Mouse (Mus musculus) heart, postnatal 4 days (tissue): Measurements from ENCODE around the gene Shroom3. TPM values are rescaled to one million over a fixed set of nuclear protein-coding genes. Genes with fewer than 3 reads are reported as not detected.

Experiments used
- DNase-seq: peaks from one replicate; pipeline ENCODE4 v3.0.0; 2021
- total RNA-seq, 2 experiments: library from RNA; stranded (reverse); gene quantifications; 2 replicates each; pipeline ENCODE4 v1.2.3; 2021

Shroom3 gene
- total RNA-seq, 2 experiments from 2014 or later: 58.1 to 71.7 TPM

DNA sequence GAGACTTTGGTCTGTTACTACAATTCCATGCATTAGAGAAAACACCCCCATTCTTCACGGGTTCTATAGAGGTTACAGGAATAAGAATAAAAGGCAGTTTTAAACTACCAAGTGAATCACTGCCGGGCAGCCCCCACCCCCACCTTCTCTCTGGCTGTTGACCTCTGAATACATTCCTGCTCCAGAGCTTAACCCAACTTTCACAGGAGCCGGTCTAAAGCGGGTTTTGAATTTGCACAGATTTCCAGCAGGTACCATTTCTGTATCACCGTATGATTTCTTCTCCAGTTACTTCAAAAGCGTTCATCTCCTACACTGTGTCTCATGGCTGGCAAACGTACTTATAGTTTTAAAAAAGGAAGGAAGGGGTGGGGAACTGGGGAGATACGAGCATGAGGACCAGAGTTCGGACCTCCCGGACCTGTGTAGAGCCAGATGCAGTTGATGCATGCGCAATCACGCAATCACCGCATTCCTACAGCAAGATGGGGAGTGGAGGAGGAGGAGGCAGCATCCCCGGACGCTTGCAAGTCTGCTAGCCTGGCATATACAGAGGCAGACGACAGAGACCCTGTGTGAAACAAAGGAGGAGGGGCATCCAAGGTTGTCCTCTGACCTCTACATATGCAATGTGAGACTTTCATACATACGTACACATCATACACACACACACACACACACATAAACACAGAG lies 15.7 kb downstream of the Shroom3 start:
- DNase-seq: no peak

DNA sequence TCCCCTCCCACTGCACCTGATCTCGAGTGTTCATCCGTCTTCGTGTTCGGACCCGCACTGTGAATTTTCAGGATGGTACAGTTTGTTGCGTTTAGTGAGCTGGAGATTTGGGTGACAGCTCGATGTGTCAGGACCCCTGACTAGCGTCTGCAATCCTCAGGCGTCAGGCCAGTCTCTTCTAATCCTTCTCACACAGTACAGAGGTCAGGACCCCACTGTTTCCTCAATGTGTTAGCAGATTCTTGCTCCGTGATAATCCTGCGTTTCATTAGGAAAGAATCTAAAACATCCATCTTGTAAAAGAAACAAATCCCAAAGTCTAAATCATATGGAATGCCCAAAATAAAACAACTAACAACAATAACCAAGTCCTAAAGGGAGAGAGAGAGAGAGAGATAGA lies 18.5 kb downstream of the Shroom3 start:
- DNase-seq: no peak

DNA sequence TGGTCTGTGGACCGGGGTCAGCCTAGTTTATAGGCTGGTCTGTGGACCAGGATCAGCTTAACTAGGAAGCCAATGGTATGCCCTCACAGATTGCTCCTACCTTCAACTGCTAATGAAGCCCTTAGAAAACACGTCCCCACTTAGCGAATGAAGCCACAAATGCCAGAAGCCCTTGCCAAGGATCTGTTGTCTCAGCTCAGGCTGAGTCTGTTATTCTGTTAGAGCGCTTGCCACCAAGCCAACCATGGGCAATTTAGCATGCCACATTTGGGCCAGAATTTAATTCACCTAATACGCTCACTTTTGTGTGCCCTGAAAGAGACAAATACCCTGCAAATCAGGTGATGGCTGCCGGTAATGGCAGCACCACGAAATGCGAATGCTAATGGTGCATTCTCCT lies 20.4 kb downstream of the Shroom3 start:
- no peak for DNase-seq

DNA sequence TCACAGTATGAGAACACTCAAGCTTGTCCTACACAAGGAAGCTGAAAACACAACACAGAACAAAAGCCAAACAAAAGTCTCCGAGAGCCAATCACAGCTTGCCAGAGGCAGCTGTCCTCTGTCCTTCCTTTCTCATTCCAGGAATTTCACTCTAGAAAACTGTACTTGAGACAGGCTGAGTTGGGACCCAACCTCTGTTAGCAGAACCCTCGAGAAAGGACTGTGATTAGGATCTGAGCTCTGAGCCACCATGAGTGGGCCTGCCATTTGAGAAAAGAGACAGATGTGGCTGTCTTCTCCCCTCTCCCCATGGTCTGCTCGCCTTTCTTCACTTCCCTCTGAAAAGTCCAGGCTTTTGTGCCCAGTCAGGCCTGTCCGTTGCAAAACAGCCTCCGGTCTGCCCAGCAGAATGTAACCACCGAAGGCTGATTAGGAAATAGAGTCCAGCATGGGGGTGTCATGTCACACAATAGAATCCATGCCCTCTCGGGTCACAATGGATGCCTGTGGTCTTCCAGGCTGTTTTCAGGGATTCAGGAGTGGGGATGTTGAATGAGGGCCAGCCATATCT lies 24.8 kb downstream of the Shroom3 start:
- DNase-seq: no peak

DNA sequence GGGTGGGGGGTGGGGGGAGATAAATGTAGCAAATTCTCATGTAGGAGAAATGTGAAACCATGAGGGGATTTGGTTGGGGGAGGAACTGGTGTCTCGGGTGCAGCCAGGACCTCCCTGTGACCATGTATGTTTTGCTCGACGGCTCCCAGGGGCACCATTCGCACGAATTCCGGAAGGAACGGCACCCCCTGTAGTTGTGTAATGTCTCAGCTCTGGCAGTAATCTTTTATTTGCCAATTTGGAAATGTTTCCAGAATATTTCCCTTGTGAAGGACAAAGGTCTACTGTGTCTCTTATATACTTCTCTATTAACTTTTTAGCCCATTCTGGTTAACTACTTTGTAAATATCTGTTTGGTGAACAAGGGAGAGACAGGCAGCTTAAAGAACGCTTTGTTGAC lies 27.5 kb downstream of the Shroom3 start:
- DNase-seq: no peak

DNA sequence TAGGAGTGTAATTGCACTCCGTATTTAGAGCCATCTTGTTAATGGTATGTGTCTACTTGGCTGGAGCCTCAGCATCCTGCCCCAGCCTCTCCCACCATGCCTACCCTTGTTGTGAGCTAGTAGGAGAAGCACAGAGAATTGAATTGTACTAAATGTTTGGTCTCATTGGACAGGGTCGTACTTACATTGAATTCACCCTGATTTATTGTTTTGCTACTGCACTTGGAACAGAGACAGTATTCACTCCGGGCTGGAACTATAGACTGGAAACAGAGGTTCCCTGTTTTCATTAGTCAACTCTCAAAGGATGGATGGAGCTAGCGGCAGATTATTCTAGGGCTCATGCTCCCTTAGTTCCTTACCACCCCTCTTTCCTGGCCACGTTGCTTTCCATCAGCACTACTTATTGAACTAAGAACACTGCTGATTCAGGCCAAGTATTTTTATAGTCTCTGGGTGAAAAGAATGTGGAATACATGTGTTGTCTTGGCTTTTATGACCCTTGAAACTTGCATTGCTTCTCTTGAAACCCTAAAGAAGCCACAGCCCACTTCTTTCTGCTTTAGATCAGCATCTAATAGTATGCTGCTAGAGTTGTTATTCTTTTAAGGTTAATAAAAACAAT lies 28.5 kb downstream of the Shroom3 start:
- no peak for DNase-seq

DNA sequence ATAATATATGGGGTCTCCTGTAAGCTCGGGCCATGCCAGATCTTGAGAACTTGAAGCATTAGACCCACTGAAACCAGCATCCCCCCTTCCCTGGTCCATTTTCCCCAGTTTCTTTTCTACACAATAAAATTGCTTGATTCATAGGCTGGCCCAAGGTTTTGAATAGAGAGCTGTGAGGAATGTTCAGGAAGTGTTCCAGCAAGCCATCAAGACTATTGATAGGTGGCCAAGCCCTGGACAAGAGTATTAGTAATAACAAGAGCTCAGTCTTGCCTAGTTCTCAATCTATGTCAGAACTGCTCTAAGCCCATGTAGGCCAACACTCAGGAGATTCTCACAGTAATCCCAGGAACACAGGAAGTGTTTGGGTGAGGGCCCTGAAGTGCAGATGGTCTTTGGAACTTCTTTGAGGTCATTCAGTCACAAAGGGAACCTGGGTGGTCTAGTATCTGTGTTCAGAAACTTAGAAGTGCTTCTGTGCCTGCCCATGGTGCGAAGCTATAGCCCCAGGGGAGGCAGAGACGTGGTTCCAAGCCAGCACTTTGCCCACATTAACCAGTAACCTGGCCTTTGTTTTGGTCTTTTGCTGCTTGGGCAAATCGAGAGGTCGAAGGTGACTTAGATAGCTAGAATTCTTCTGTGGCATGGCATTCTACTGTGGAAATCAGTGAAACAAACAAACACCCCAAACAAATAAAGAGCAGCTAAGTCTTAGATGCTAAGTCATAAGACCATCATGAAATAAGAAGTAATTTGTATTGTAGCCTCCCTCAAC lies 29.6 kb downstream of the Shroom3 start:
- no peak for DNase-seq

DNA sequence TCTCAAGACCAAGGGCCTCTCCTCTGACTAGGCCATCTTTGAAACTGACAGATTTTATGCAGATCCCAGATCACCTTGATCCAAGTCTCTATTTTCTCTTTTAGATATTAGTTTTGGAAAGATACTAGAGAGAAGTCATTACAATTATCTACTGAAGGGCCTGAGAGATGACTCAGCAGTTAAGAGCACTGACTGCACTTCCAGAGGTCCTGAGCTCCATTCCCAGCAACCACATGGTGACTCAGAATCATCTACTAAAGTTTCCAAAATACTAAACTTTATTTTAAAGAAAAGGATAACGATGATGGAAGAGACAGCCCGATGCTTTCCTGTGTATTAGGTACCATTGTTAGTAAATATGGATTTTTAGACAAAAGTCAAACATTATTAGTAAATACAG lies 31.7 kb downstream of the Shroom3 start:
- no peak for DNase-seq

DNA sequence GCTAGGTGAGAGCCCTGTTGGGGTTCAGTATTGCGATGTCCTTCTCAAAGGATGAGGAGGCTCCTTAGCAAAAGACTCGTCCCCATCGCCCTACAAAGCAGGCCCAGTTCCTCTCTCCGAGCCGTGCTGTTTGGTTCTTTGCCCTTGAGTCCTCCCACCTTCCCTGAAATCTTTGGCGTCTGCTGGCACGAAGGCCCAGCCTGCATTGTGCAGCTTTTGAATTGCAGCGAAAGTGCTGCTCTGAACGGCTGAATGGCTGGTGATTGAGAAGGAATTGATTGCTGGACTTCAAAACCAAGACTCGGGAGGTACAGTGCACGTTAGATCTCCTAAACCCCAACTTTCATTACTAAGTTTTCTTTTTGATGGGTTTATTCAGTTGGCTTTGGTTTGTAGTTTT lies 32.1 kb downstream of the Shroom3 start:
- DNase-seq: no peak

DNA sequence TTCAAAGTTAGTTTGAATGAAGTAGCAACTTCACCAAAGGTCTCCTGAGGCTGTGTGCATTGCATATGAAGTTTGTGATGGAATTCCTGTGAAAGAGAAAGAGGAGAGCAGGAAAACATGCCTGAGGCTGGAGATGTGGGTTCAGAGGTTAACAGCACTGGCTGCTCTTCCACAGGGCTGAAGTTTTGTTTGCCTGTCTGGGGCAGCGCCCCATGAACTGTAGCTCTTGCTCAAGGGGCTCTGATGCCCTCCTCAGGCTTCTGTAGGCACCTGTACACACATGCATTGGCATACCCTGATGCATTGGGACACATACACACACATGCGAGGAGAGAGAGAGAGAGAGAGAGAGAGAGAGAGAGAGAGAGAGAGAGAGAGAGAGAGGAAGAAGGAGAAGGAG lies 32.7 kb downstream of the Shroom3 start:
- no peak for DNase-seq

DNA sequence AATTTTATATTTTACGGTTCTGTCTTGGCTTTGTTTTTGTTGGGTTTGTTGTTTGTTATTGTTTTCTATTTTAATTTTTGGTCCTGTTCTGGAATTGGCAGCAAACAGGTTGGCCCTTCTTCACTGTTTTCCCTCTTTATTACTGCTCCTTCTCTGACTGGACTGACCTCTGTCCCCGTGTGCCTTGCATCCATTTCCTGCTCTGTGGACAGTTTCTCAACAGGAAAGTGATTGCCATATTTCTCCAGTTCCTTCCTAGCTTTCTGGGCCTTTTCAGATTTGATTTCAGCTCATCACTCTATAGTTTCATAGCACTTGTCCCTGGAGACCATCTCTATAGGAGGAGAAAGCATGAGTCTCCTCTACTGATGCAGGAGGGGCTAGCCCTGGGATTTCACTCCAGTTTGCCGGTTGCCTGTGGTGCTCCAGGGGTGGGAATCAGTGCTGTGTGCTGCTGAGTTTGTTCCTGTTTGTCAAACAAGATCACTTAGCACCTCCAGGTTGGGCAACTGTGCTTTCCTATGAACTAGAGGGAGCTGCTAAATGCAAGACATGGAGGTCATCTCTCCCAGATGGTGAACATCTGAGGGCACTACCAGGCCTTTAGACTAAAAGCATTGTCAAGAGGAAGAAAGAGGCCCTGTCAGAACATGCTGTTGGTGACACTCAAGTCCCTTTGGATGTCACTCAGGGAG lies 34.6 kb downstream of the Shroom3 start:
- no peak for DNase-seq

DNA sequence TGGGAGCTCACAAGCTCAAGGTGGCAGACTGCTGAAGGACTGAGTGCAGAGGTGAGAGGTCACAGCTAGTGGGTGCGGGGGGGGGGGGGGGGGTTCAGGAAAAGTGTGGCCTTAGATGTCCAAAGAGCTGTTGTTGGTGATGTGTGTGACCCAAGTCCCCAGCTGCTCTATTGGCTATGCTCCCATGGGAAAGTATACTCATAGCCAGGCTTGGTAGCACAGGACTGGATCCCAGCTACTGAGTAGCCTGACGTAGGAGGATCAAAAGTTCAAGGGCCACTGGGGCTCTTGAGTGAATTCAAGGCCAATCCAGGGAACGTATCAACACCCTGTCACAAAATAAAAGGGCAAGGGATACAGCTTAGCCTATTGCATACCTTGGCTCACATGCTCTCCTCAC lies 35.6 kb downstream of the Shroom3 start:
- DNase-seq: no peak

DNA sequence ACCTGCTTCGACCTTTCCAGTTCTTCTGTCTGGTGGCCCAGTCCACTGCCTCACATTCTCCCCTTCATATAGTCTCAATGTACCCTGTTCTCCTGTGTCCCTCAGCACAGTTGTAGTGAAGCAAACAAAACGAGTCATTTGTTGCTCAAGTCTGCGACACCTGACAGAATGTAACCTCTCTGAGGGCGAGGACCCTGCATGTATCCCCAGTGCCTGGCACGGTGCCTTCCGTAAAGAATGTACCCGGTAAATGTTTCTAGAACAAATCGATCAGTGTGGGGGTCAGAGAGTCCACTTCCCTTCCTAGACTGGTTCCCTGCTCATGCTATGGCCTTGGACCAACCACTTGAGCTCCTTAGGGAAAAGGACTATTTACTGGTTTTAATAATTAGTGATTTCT lies 38.4 kb downstream of the Shroom3 start:
- no peak for DNase-seq

DNA sequence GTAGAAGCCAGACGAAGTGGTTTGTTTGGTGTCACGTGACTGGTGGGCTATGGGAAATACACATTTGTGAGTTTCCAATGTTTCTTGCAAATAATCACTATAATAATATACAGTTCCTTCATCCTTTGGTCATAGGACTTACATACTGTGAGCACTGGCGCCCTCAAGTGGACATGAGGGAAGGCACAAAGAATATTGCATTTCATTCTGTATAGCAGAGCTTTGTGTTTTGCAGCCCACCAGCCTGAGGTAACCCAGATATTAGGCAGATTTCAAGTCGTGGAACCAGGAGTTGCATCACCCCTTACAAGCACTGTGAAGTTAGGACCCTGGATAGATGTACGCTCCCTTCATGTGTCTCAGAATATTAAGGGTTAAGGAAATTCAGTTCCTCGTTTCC lies 42.7 kb downstream of the Shroom3 start:
- peak; percentile 74 for DNase-seq

DNA sequence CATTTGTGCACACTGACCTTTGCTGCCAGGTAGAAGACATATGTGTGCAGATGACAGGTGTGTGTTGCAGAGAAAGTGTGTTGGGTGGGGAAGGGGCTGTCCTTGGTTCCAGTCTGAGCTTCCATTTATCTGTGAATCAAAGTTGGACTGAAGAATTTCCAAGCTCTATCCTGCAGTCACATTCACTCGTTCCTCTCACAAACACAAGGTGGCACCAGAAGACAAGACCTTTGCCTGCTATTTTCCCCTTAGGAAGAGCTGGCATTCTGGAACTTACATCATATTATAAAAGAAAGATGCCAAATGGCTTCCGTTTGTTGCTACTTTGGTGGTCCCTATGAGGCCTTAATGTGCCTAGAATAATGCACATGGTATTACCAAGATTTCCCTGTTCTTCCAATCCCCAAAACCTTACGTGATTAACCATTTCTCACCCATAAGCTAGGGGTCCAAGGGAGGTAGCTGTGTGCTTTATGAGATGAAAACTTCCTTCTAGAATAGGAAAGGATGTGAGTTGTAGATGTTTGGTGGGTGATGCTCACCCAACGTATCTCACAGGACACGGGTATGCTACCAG lies 45.1 kb downstream of the Shroom3 start:
- peak; percentile 65 for DNase-seq

DNA sequence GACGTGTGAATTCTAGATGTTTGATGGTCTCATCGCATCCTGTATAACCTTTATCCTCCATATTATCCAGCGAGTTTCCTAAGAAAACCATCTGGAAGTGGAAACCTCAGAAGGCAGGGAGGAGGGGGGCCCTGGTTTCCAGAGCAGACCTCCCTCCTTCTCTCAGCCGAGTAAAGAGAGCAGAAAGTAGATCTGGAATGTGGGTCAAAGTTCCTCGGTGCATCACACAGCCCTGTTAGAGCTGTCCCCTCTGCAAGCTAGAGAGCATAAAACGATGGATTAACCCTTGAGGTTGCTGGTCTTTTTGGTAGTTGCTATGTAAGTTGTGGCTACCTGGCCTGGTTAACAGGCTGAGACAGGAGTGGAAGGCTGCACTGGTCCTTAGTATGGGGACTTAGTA lies 46.0 kb downstream of the Shroom3 start:
- no peak for DNase-seq

DNA sequence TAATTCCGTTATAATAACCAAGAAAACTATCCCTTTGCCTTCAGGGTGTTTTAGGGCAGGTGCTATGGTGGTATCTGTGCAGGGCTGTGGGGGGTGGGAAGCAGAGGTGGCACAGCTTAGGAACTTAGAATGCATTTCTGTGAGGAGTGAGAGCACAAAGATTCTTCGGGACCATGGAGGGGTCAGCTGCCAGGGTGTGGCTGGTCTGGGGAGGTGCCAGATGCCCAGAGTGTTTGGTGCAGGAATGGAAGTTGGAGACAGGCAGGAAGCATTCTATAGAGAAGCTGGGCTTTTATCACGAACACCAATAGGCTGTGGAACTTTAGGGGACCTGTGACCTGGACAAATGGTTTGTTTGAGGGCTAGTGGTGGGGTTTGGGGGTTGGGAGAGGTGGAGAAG lies 58.6 kb downstream of the Shroom3 start:
- DNase-seq: no peak

DNA sequence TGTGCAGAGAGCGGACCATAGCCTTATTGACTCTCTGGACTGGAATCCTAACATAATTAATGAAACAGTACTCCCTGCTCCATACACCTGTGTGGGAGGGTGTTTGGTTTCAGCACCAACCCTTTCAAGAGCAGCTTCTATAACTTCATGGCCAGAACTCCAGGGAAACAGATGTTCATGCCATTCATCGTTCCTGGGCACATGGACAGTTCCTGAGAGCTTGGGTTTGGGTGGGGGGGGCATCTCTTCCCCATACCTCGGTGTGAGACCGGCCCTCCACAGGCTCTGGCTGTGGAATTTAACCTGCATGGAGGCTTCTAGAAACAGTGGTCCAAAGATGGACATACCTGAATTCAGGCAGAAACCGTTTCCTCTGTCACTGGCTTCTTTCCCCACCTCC lies 59.5 kb downstream of the Shroom3 start:
- DNase-seq: no peak

DNA sequence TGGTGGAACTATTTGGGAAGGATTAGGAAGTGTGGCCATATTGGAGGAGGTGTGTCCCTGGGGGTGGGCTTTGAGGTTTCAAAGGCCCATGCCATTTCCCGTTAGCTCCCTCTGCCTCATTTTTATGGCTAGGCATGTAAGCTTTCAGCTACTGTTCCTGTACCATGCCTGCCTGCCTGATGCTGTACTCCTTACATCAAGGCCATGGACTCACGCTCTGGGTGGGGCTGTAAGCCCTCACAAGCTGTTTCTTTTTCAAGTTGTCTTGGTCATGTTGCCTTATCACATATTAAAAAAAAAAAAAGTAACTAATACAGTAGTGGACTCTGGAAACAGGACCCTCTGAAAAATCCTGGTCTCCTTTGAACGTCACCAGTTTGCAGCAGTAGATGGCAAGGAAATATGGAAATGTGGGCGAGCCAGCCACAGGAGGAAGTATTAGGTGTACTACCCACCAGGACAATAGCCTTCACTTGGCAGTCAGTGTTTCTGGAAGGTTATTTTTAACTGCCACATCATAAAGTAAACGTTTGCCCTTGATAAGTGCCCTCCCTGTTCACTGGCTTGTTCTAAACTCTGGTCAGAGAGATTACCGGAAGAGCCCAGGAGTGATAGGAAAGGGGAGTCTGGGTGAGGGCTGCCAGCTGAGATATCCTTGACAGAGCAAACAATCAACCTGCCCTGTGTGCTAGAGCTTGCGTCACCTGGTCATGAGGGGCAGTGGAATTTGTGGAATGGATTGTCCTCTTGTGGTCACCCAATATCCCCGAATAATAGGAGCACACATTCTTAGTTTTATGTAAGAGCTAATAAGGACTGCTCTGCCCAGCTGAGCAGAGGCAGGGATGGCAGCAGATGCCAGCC lies 62.4 kb downstream of the Shroom3 start:
- peak; percentile 64 for DNase-seq

DNA sequence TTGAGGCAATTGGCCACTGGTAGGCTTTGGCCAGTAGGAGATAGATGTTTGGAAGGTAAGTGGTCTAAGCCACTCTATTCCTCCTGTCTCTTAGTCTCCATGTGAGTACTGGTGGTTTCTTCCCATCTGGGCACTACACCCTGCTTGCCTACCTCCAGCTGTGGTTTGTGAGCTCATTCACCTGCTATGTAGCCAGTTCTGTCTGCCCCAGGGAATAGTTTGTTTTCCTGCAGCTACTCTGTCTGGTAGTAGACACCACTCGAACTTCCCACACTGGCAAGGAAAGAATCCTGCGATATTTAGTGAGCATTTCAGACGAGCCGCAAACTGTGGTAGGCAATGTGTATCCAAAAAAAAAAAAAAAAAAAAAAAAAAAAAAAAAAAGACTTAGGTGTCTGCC lies 68.3 kb downstream of the Shroom3 start:
- DNase-seq: no peak

DNA sequence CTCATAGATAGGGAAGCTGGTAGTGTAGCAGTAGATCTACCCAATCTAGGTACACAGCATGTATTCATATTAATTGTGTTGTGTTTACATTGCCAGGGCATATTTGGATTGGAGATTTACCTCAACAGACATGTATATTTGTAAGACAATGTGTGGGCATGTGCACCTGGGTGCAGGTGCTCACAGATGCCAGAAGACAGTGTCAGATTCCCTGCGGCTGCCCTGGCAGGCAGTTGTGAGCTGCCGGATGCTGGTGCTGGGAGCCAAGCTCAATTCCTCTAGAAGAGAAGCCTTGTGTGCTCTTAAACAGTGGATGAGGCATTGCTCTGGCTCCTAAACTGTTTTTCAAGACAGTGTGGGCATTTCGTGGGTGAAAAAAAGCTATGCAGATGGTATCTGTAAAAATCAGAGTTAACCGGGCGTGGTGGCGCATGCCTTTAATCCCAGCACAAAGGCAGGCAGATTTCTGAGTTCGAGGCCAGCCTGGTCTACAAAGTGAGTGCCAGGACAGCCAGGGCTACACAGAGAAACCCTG lies 72.1 kb downstream of the Shroom3 start:
- DNase-seq: no peak
